Mouse (Mus musculus) left cerebral cortex, postnatal 14 days (tissue): ENCODE data around the gene Olfr1467. TPM values are rescaled to one million over a fixed set of nuclear protein-coding genes. Genes with fewer than 3 reads are reported as not detected.

Experiments
- DNase-seq, 2 experiments: peaks; one replicate each; pipeline ENCODE4 v3.0.0; 2021 to 2022; ENCODE audit warnings: low spot score in 2 of 2, mixed read lengths in 1 of 2
- intact Hi-C: fragments of 180-260 bp; cut with DNase I; formaldehyde crosslinking; loops from one replicate; pipeline ENCODE4 v1.15.1; 2025
- long read RNA-seq, 2 experiments: library from polyadenylated mRNA; stranded (forward); transcript quantifications; one replicate each; pipeline ENCODE4 v2.0.0; 2021
- total RNA-seq, 2 experiments: library from RNA; stranded (reverse); gene quantifications; 2 replicates each; pipeline ENCODE4 v1.2.3; 2021

The Olfr1467 gene
- total RNA-seq, result not detected
- long read RNA-seq, experiment 1, result 0 reads
- long read RNA-seq, experiment 2, result 0 reads

GRCm38 (mm10) chr19:13361936-13362335 lies at the start of gene Olfr1467:
TSS of gene Olfr1467 (plus strand) at chr19:13362236.
- no peak for DNase-seq
- intact Hi-C loops, result no loop called here

- no peak for DNase-seq
- intact Hi-C loops, result no loop called here
These were observed 46.6 kb upstream of the Olfr1467 start, which contains the start of gene Olfr1465 for GRCm38 (mm10) chr19:13315441-13315840. TSS of gene Olfr1465 (minus strand) at chr19:13315541.

GRCm38 (mm10) chr19:13338562-13338961 lies 23.5 kb upstream of the Olfr1467 start, which contains the start of gene Olfr1466:
TSS of gene Olfr1466 (plus strand) at chr19:13338862.
- intact Hi-C loops, result no loop called here
- no peak for DNase-seq

- no peak for DNase-seq
- intact Hi-C loops, result no loop called here
These were observed 45.5 kb downstream of the Olfr1467 start, which contains the start of gene Olfr1469 for GRCm38 (mm10) chr19:13407549-13407948. TSS of gene Olfr1469 (plus strand) at chr19:13407849.

Other genes with a start within 250 kb of the Olfr1467 start
- gene Olfr1459, start 212.7 kb upstream of the Olfr1467 start, total RNA-seq, result under 1 TPM; 0.07 to 0.17 TPM
- not detected for gene Olfr1461, start 199.2 kb upstream of the Olfr1467 start, total RNA-seq
- not detected for gene Olfr1462, start 176.5 kb upstream of the Olfr1467 start, total RNA-seq
- gene Olfr1463, start 130.9 kb upstream of the Olfr1467 start, total RNA-seq, result not detected
- gene Olfr1465, start 46.7 kb upstream of the Olfr1467 start, total RNA-seq, result not detected
- not detected for gene Olfr1466, start 23.4 kb upstream of the Olfr1467 start, total RNA-seq
- gene Olfr1469, start 45.6 kb downstream of the Olfr1467 start, total RNA-seq, result not detected
- not detected for gene Olfr1471, start 81.2 kb downstream of the Olfr1467 start, total RNA-seq
- not detected for gene Olfr1472, start 93.8 kb downstream of the Olfr1467 start, total RNA-seq
- gene Olfr1474, start 107.3 kb downstream of the Olfr1467 start, total RNA-seq, result not detected
- gene Olfr1475, start 118.0 kb downstream of the Olfr1467 start, total RNA-seq, result not detected
- not detected for gene Olfr1477, start 138.3 kb downstream of the Olfr1467 start, total RNA-seq
- not detected for gene Olfr1480, start 165.7 kb downstream of the Olfr1467 start, total RNA-seq
- gene Olfr1484, start 221.3 kb downstream of the Olfr1467 start, total RNA-seq, result not detected